Mouse (Mus musculus) splenic B cell, adult 2 months (primary cell): ENCODE measurements around the gene Trip11.

ENCODE experiments used
- DNase-seq: peaks from one replicate; pipeline ENCODE4 v3.0.0-alpha.2; 2011; ENCODE audit warnings: low read depth, low spot score
- H3K27me3 ChIP-seq: 2 replicates; pipeline ENCODE4 v1.6.1; 2012; ENCODE audit warnings: mild to moderate bottlenecking, low read length, moderate library complexity, mixed read lengths; ENCODE audit not compliant: control insufficient read depth, poor library complexity, insufficient read depth, severe bottlenecking
- H3K36me3 ChIP-seq: 2 replicates; pipeline ENCODE4 v1.6.1; 2012; ENCODE audit warnings: mild to moderate bottlenecking, low read length, moderate library complexity, mixed read lengths; ENCODE audit not compliant: control insufficient read depth, poor library complexity, insufficient read depth, severe bottlenecking

Trip11 gene

GRCm38 (mm10) chr12:101792684-101793083 lies 120.4 kb downstream of the Trip11 start:
- no peaks in the 10 kb centered on the region; the same call in 1 of the 2 replicates for H3K27me3 ChIP-seq
- DNase-seq: no peak
- H3K36me3 ChIP-seq: no peaks in the 10 kb centered on the region

DNA sequence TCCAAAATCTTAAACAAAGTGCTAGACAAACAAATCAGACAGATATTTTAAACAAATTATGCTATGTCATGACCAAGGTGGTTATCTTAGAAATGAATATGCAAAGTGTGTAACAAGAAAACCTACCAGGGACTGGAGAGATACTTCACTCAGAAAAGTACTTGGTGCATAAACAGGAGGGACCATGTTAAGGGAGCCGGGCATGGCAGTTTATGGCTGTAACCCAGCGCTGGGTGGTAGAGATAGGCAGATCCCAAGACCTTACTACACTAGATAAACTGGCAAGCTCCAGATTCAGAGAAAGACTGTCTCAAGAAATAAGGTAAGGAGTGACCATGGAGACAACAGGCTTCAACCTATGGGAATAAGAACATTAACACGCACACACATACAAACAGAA lies 123.3 kb downstream of the Trip11 start:
- Histone ChIP-seq H3K36me3 (no peaks in the 10 kb centered on the region), H3K27me3 (no peaks in the 10 kb centered on the region)
- DNase-seq: no peak

GRCm38 (mm10) chr12:101789250-101789649 lies 123.8 kb downstream of the Trip11 start:
- H3K36me3 ChIP-seq: no peaks in the 10 kb centered on the region
- H3K27me3 ChIP-seq: no peaks in the 10 kb centered on the region
- DNase-seq: no peak
